Mouse (Mus musculus) urinary bladder, postnatal 25 days (tissue): ENCODE results near the gene Chrm1.

Source experiments
- DNase-seq: peaks from one replicate; pipeline ENCODE4 v3.0.0; 2022; ENCODE audit warnings: low spot score

The Chrm1 gene

DNA sequence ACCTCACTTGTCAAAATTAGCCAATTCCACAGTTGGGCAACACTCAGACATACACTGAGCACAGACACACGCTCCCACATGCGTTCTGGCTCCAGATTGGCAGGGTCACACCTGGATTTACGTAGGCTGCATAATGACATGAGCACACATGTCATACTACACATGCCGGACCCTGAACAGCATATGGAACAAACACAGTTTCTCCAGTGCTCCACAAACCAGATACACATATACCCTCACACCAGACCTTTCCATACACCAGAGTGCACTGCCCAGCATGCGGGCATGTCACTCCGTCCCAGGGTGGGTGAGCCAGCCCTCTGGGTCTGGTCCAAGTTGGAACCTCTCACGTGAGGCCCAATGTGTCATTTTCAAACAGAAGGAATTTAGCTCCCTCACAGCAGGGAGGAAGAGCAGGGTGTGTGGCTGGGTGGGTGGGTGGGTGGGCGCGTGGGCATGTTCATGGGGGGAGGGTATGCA lies at the start of gene Chrm1:
Gene Chrm1, plus strand, starts transcription at position 430 of the 480 bp plus-strand sequence.
- DNase-seq, result no peak

- DNase-seq, result no peak
Observed at GRCm38 (mm10) chr19:8614343-8614742, 49.2 kb upstream of the Chrm1 start.

- no peak for DNase-seq
Observed at GRCm38 (mm10) chr19:8616314-8616713, 47.3 kb upstream of the Chrm1 start.

DNA sequence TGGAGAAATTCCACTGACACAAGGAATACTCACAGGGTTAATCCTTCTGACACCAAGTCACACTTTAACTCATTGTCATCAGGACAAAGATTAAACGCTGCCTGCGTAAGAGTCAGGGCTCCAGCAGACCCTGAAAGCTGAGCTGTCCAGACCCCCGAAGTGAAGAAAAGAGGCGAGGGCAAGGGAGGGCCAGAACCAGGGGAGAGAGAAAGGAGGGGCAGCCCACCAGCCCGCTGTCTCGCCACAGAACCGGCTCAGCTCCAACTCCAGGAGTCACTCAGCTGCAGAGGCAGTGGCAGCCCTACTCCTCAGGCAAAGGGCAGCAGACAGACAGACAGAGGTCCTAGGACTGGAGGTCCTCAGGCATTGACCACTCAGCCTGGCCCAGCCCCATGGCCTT lies 45.7 kb upstream of the Chrm1 start, which contains the start of gene Slc22a6:
Gene Slc22a6, plus strand, starts transcription at position 136 of the 400 bp plus-strand sequence.
- no peak for DNase-seq

GRCm38 (mm10) chr19:8621098-8621497 lies 42.5 kb upstream of the Chrm1 start:
- DNase-seq, result no peak

GRCm38 (mm10) chr19:8630249-8630648 lies 33.3 kb upstream of the Chrm1 start:
- no peak for DNase-seq

GRCm38 (mm10) chr19:8630826-8631225 lies 32.8 kb upstream of the Chrm1 start:
- no peak for DNase-seq

GRCm38 (mm10) chr19:8632029-8632428 lies 31.6 kb upstream of the Chrm1 start:
- DNase-seq, result no peak

DNA sequence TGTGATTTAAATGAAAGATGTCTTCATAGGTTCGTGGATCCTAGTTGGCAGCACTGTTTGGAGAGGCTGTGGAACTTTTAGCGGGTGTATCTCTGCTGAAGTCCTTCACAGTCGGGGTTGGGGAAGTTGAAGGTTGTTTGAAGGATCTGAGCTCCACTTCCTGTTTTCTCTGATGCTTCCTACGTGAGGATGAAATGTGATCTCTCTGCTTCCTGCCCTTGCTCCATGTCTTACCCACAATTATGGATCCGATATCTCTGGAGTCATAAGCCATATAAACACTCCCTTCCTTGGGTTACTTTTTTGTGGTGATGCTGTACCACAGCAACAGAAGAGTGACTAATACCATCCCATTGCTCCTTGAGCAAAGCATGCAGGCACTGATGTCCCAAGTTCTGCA lies 21.5 kb upstream of the Chrm1 start:
- no peak for DNase-seq

- DNase-seq, result no peak
Observed at GRCm38 (mm10) chr19:8646393-8646792, 17.2 kb upstream of the Chrm1 start.

DNA sequence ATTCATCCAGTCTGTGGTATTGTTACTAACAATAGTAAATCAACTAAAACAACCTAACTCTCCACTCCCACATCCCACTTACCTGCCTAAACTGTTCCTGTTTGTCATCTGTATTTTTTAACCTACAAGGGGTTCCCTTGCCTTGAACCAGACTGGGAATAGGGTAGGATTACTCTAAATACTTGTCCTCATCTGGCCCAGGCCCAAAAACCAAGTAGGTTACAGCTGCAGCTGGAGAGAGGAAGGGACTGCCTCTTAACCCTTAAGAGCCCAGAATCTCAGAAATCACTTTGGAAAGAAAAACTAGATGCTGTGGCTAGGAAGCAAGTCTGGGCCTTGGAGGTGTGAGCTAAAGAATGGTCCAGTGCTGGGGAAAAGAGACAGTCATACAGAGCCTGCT lies 7.8 kb upstream of the Chrm1 start:
- DNase-seq, result no peak

DNA sequence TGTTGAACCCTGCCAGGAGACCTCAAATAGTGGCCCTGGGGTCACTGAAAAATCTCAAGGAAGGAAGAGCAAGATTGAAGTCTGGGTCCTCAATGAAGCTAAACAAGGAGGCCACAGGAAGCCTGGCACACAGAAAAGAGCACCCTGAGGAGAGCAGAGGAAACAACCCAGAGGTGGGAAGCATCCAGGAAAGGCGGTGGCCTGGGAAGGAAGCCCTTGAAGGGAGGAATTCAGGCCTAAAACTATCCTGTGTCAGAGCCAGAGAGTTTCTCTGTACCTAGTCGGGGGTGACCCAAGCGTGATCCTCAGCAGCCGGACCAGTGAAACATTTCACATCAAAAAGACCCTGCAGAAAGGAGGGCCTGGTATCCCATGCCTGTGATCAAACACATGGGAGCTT lies 7.2 kb upstream of the Chrm1 start:
- no peak for DNase-seq

DNA sequence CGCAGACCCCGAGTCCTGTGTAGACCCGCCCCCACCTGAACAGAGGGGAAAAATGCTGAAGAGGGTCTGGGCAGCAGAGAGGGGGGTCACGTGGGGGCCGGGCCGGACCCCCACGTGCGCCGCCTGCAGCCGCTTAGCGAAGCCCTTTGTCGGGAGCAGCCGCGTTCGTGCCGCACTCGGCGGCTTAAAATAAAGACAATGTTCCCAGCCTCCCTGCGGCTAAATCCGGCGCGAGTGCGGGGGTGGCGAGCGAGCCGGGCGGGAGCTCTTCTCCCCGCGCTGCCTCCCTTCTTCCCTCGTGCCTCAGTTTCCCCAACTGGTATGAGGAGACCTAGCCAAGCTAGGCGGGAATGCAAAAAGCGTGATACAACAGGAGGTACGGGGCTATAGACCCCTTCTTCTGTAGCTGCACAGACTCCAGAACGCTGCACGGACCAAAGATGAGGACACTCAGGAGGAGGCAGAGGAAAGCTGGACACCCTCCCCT lies 1.7 kb upstream of the Chrm1 start:
- DNase-seq, result no peak

- DNase-seq, result peak; percentile 20
Observed at GRCm38 (mm10) chr19:8662337-8662736, 1.3 kb upstream of the Chrm1 start.

GRCm38 (mm10) chr19:8663911-8664421 lies 377 bp downstream of the Chrm1 start:
- DNase-seq, result no peak

- DNase-seq, result no peak
Observed at GRCm38 (mm10) chr19:8664859-8665258, 1.3 kb downstream of the Chrm1 start.

DNA sequence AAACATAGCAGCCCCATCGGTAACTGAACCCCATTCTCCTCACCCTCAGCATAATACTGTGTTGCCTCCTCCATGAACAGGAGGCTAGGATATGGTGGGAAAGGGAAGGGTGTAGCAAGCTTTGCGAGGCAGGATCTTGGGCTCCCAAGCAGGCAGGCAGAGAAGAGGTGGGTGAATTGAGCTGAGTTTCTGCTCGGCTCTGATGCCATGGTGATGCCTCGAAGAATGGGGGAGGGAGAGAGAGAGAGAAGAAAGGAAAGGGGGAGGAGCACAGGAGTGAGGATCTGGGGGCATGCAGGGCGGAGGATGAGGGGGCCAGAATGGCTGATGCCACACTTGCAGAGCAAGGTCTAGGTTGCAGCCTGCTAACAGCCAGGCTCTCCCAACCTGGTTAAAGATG lies 2.2 kb downstream of the Chrm1 start:
- DNase-seq, result no peak

- no peak for DNase-seq
Observed at GRCm38 (mm10) chr19:8672859-8673258, 9.3 kb downstream of the Chrm1 start.

DNA sequence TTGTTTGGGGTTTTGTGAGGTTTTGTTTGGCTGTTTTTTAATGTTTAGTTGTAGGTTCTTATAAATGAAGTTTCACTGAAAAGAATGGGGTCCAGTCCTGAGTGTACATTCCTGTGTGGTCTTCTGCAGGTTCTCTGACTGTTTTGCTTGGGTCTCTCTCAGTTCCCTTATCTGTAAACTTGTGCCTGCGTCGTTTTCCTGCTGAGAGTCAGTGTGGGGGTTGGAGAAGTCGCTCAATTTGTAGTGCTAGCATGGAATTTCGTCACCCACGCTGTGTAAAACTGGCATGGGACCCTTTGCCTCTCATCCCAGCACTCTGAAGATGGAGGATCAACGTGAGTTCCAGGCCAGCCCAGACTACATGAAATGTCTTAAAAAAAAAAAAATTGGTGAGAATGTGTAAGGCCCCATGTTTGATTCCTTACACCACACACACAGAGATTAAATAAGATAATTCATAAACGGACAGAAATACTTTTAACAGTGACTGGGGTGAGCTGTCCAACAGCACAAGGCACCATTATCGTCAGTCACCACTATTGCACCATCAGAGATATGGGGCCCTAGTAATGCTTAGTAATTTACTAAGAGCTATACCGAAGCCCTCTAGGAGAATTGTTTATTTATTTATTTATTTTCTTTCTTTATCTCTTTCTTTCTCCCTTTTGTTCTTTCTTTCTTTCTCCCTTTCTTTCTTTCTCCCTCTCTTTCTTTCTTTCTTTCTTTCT lies 9.9 kb downstream of the Chrm1 start:
- DNase-seq, result no peak

- DNase-seq, result no peak
Observed at GRCm38 (mm10) chr19:8679031-8679779, 15.6 kb downstream of the Chrm1 start.

DNA sequence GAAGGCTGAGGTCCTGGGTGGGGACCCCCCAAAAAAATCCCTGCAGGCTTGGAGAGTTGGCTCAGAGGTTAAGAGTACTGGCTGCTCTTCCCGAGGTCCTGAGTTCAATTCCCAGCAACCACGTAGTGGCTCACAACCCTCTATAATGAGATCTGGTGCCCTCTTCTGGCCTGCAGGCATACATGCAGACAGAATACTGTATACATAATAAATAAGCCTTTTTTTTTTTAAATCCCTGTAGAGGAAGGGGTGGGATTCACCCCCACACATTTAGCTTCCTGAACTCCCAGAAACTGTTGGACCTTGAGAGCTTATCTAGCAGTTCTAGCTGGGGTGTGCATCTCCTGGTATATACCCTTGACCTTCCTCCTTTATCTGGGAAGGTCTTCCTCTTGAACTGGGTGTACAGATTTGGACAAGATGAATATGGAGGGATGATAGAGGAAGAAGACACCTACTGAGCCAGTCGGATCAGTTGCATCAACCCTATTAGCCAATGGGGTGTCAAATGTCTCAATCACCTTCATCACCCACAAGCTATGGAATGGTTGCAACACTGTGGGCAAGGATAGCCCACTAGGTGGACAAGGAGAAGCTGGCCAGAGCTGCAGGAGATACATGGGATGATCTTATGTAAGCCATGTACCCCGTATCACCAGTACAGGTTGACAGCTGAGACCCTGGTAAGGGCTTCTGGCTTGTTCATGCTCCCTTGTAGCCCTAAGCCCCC lies 18.2 kb downstream of the Chrm1 start:
- DNase-seq, result no peak

- peak; percentile 73 for DNase-seq
Observed at GRCm38 (mm10) chr19:8682996-8683395, 19.4 kb downstream of the Chrm1 start.
